Mouse (Mus musculus) testis, adult 2 months (tissue): ENCODE measurements around the gene Srms.

ENCODE experiments used
- CTCF ChIP-seq: fragments of 200-500 bp; IDR thresholded peaks from 2 replicates; pipeline ENCODE4 v1.5.1; 2012; ENCODE audit warnings: low read depth, mild to moderate bottlenecking, inconsistent platforms, low read length, moderate library complexity; ENCODE audit not compliant: control insufficient read depth, insufficient read depth, insufficient replicate concordance
- POLR2A ChIP-seq: fragments of 200-500 bp; IDR thresholded peaks from 2 replicates; pipeline ENCODE4 v1.6.1; 2012; ENCODE audit warnings: low read depth, mild to moderate bottlenecking, inconsistent platforms, low read length, moderate library complexity; ENCODE audit not compliant: control insufficient read depth

GRCm38 (mm10) chr2:181191936-181192335 lies 21.0 kb downstream of the Srms start:
- no peak for TF ChIP-seq CTCF
- no peak for TF ChIP-seq POLR2A
